Mouse (Mus musculus) megakaryocyte, embryonic 14.5 days (primary cell): ENCODE results near the gene Pard3.

Experiments
- FLI1 ChIP-seq: IDR thresholded peaks from 2 replicates; pipeline ENCODE4 v1.6.1; 2012; ENCODE audit warnings: low read length, inconsistent platforms, mixed read lengths
- GATA1 ChIP-seq: IDR thresholded peaks from 3 replicates; pipeline ENCODE4 v1.6.1; 2012; ENCODE audit warnings: mixed read lengths, low read length, inconsistent platforms, borderline replicate concordance

DNA sequence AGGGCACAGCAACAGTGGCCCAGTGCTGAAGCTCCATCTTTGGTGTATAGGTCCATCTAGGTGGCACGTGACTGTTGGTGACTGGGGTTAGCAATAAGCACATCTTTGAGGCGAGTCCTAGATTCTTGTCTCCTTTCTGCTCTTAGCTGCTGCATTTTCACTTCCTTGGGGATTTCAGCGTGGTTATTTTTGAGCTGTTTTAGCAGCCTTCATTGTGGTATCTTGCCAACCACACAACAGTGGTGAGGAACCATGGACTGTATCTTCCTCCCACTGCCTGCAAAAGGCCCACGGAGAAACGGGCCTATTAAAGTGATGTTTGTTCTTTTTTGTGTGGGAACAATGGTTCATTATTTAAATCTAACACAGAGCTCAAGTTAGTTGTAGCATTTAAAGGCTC lies 363.2 kb downstream of the Pard3 start:
- TF ChIP-seq GATA1 (no peak), FLI1 (no peak)
